Mouse (Mus musculus): ENCODE measurements at regions not wholly inside any gene's neighbourhood (a gene's known extent, or its start where the extent isn't known, plus 50 kb on each side); places are given as distances from the start of the nearest gene placed in this dataset.

GRCm38 (mm10) chr1:72108678-72109077 is 103.4 kb downstream of the Mreg start:
- ATAC-seq (replicated peaks; ENCODE audit: insufficient number of reproducible peaks, low FRiP score, low TSS enrichment, poor library complexity, severe bottlenecking) = no peak

GRCm38 (mm10) chr1:72107125-72107524 is 105.0 kb downstream of the Mreg start:
- no peak for ATAC-seq (replicated peaks; ENCODE audit: insufficient number of reproducible peaks, low FRiP score, low TSS enrichment, poor library complexity, severe bottlenecking)

- ATAC-seq (replicated peaks; ENCODE audit: insufficient number of reproducible peaks, low FRiP score, low TSS enrichment, poor library complexity, severe bottlenecking) = peak; percentile 77
Measured at GRCm38 (mm10) chr1:72106655-72107054, 105.5 kb downstream of the Mreg start.

DNA sequence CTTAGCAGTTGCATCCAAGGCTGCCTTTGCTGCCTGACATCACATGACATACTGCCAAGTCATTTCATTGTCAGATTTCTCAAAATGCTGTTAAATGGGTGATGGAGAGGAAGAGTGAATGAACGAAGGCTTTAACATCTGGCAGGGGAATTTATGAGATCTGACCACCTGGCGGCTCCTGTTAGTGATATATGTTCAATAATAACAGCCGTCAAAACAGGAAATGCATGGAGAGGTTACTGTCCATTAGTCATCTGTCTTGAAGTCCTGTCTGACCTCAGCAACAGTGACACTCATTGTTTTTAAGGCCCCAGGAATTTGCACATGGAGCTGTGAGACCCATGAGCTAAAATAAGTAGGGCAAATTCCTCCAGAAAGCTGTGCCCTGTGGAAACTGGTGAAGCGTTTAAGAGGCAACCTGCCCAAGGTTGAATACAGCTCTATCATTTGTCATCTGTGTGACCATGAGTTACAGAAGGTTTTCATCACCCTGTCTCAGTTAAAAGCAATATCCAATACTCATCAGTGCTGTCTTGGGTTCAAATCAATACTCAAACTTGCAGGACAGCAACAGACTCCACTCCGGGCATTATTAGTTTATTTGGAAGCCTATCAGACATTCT is 106.6 kb downstream of the Mreg start:
- no peak for ATAC-seq (replicated peaks; ENCODE audit: insufficient number of reproducible peaks, low FRiP score, low TSS enrichment, poor library complexity, severe bottlenecking)

GRCm38 (mm10) chr1:72103962-72104361 is 108.1 kb downstream of the Mreg start:
- no peak for ATAC-seq (replicated peaks; ENCODE audit: insufficient number of reproducible peaks, low FRiP score, low TSS enrichment, poor library complexity, severe bottlenecking)

DNA sequence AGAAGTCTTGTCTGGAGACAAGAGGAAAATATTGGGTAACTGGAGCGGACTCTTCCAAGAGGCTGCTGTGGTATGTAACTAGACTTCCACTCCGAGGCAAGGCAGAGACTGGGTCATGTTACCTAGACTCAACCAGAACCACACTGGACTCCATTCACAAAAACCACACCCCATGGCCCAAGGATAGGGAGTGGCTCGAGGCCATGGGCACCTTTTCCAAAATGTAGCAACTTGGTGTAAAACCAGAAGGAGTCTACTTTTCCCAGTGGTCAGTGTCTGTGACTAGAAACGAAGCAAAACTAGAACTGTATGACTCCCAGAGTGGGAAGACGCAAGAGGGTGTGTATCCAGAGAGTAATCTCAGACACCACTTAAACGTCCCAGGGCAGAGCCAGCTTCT is 108.7 kb downstream of the Mreg start:
- no peak for ATAC-seq (replicated peaks; ENCODE audit: insufficient number of reproducible peaks, low FRiP score, low TSS enrichment, poor library complexity, severe bottlenecking)

GRCm38 (mm10) chr1:72099447-72099846 is 112.7 kb downstream of the Mreg start:
- no peak for ATAC-seq (replicated peaks; ENCODE audit: insufficient number of reproducible peaks, low FRiP score, low TSS enrichment, poor library complexity, severe bottlenecking)

DNA sequence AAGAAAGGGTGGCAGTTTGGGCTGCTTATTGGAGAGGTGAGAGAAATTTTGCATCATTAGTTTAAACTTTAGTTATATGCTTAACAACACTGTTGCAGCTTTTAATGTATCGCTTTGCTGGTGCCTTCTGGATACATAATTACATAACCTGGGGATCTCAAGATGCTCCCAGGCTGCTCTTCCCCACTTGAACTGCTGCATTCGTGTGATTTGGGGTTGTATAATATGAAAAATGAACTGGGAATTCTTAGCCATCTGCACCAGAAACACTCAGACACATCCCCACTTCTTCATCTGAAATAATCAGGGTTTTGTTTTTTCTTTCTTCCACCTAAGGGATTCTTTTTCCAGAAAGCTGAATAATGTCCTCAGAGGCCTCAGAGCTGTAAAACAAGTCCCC is 120.8 kb downstream of the Mreg start:
- ATAC-seq (replicated peaks; ENCODE audit: insufficient number of reproducible peaks, low FRiP score, low TSS enrichment, poor library complexity, severe bottlenecking) = no peak

GRCm38 (mm10) chr1:72085661-72086060 is 126.4 kb downstream of the Mreg start:
- ATAC-seq (replicated peaks; ENCODE audit: insufficient number of reproducible peaks, low FRiP score, low TSS enrichment, poor library complexity, severe bottlenecking) = no peak

DNA sequence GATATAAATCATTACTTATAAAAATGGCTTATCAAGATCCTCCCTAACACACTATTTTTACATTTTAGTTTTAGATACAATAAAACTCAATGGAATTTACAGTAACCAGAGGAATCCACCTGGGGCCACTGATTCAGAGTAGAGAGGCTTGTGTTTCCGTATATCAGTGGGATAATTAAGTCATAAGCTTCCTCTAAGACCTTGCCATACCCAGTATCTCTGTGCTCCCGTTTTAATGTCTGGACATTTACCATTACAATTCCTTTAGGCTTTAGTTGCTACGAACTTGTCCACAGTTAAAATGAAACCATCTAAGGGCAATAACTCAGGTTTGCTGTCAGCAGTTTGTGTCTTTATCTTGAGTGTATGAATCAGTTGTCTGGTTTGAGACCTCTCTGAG is 127.9 kb downstream of the Mreg start:
- no peak for ATAC-seq (replicated peaks; ENCODE audit: insufficient number of reproducible peaks, low FRiP score, low TSS enrichment, poor library complexity, severe bottlenecking)

- no peak for ATAC-seq (replicated peaks; ENCODE audit: insufficient number of reproducible peaks, low FRiP score, low TSS enrichment, poor library complexity, severe bottlenecking)
Measured at GRCm38 (mm10) chr1:72082366-72082765, 129.7 kb downstream of the Mreg start.

DNA sequence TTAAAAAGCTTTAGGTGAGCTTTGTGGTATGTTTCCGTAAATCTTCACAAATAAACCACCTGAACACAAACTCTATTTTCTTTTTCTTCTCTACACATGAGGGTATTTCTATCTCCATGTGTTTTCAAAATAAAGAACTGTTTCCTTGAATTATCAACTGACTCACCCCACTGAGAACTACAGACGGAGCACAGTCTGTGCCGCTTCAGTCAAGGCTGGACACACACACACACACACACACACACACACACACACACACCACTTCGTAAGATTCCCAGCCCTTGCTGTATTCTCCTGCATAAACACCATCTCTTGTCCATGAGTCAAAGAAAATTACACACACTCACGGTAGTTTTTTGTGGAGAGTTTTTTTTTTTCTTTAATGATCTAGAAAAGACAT is 130.3 kb downstream of the Mreg start:
- no peak for ATAC-seq (replicated peaks; ENCODE audit: insufficient number of reproducible peaks, low FRiP score, low TSS enrichment, poor library complexity, severe bottlenecking)

- no peak for ATAC-seq (replicated peaks; ENCODE audit: insufficient number of reproducible peaks, low FRiP score, low TSS enrichment, poor library complexity, severe bottlenecking)
Measured at GRCm38 (mm10) chr1:72078926-72079550, 133.1 kb downstream of the Mreg start.

- ATAC-seq (replicated peaks; ENCODE audit: insufficient number of reproducible peaks, low FRiP score, low TSS enrichment, poor library complexity, severe bottlenecking) = no peak
Measured at GRCm38 (mm10) chr1:72076341-72076740, 135.8 kb downstream of the Mreg start.

GRCm38 (mm10) chr1:72075464-72075863 is 136.6 kb downstream of the Mreg start:
- no peak for ATAC-seq (replicated peaks; ENCODE audit: insufficient number of reproducible peaks, low FRiP score, low TSS enrichment, poor library complexity, severe bottlenecking)

- no peak for ATAC-seq (replicated peaks; ENCODE audit: insufficient number of reproducible peaks, low FRiP score, low TSS enrichment, poor library complexity, severe bottlenecking)
Measured at GRCm38 (mm10) chr1:72073245-72073644, 138.9 kb downstream of the Mreg start.

DNA sequence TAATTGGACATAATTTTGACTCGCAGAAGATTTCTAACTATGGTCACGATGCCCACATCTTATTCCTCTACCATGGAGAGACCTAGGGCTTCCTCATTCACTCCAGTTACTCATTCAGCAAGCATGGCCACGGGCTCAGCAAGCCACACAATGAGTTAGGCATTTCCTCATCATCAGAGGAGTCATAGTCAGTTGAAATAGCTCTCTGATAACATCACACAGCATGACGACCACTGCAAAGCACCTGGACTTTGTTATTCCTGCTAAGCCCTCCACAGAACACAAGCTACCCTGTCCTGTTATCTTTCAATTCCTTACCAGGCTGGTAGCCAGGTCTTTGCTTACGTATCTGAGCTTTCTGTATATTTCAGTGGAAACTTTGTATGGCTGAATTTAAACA is 141.6 kb downstream of the Mreg start:
- ATAC-seq (replicated peaks; ENCODE audit: insufficient number of reproducible peaks, low FRiP score, low TSS enrichment, poor library complexity, severe bottlenecking) = no peak

- no peak for ATAC-seq (replicated peaks; ENCODE audit: insufficient number of reproducible peaks, low FRiP score, low TSS enrichment, poor library complexity, severe bottlenecking)
Measured at GRCm38 (mm10) chr1:72069056-72069455, 143.1 kb downstream of the Mreg start.

DNA sequence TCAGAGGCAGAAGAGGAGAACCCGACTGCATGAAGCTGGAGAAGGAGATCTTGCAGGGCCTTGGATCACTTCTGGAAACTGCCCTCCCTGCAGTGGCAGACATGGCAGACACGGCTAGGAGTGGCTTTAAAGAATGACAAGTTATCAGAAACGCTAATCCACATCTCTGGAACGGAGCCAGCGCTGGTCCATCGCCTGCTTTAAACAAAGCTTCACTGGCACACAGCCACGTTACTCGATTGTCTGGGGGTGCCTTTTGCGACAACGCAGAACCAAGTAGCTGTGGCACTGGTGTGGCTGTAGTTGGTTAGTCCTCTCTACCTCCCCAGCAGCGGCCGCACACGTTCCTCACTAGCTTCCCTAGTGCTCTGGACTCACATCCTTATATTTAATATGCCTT is 147.0 kb downstream of the Mreg start:
- no peak for ATAC-seq (replicated peaks; ENCODE audit: insufficient number of reproducible peaks, low FRiP score, low TSS enrichment, poor library complexity, severe bottlenecking)

DNA sequence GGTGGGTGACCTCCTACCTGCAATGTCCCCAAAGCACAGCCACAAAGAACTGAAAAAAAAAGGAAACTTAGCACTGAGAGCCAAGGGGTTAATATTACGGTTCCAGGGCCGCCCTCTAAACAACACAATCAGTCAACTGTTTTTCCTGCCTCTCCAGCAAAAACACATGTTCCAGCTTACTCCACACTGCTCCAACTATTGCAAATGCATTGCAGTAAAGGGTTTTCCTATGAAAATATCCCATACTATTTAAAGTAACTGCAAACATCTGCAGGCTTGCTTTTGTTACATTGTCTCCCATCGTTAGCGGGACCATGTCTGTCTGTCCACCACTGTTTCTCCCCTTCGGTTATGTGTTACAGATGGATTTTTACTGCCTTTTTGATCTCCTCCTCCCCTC is 151.7 kb downstream of the Mreg start:
- no peak for ATAC-seq (replicated peaks; ENCODE audit: insufficient number of reproducible peaks, low FRiP score, low TSS enrichment, poor library complexity, severe bottlenecking)

Data from monocyte, adult 5-6 weeks (primary cell).